Mouse (Mus musculus): ENCODE data around the gene Cacna1c. TPM values are rescaled to one million over a fixed set of nuclear protein-coding genes. Genes with fewer than 3 reads are reported as not detected.

Cacna1c gene
- total RNA-seq, 2 experiments from 2014 or later: 201 to 225 TPM

DNA sequence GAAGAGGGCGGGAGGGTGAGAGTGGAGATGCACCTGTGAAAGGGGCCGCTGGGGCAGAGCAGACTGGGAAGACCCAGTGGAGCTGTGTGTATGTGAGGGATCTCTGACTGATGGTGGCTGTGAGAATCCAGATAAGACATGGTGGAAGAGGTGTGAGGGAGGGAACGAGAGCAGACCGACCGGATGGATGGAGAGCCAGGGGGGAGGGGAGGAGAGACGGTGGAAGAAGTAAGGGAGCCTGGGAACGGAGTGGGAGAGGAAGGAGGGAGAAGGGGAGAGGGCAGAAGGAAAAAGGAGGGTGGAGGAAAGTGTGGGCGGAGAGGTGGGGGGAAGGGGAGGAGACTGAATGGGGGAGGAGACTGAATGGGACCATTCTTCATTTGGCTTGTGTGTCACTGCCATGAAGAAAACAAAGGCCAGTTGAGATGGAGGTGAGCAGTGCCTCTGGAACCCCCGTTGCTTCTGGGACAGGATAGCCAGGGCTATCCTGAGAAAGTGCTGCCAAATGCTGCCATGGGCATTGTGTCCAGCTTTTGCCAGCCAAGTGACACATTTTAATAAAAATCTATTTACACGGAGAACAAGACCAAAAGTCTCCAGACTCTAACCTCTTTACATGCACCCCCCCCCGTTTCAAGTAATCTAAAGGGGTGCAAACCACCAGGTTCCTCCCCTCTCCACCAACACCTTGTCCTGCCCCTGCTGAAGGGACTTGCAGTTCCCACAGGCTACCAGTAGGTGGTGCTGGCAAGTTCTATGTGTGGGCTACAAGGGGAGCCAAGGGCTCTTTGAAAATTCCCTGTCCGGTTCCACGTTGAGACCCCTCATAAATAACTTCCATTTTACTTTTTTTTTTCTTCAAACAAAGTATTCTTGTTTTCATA is 273.6 kb downstream of the Cacna1c start:
- peak; percentile 60 to 87 for DNase-seq

DNA sequence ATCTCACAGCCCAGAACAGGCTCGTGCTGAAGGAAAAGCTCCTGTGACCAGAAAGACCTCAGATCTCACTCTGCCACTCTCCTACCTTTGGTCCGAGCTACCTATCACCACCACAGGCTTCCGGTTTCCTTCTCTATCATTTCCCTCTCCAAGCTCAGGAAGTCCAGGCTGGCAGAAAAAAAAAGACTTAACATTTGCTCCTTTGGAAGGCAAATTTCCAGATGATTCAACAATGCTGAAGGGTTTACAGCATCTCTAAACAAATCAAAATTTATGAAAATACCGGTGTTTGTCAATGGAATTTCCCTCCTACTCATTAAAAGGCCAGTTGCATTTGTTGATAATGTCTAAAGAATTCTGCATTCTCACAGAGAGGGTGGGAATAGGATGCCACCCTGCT is 288.0 kb downstream of the Cacna1c start:
- no peak for DNase-seq

DNA sequence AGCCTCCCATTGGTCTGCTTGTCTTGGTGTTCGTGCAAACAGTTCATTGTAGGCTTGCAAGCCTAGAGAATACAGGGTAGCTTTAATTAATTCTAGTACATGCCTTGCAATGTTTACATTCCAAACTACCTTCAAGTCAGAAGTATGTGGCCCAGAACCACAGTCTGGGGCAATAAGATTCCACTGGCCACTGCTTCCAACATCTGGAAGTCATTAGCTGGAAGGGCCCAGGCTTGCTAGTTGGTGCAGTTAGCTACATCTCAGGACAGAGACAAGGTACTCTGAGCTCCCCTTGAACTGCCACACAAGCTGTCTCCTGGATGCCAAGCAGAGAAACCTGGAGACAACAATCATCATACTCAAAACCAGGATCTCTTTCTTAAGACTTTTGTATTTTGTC is 288.5 kb downstream of the Cacna1c start:
- no peak for DNase-seq

DNA sequence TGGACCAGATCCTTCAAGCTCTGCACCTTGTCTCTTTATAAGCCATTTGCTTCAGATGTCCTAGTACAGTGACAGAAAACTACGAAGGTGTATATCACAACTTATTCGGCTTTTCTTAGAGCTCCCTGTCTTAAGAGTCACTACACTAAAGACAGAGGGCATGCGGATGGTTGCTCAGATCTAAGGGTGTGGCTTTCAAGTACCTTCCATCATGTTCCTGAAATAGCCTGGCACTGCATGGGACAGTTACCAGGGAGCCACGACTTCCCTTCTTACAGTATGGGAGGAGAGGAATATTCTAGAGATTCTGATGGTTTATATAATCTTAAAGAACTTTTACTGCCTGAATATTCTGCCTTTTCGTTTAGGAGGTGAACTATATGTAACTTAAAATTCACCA is 289.3 kb downstream of the Cacna1c start:
- peak in 1 of 2 experiments; percentile 24 for DNase-seq

DNA sequence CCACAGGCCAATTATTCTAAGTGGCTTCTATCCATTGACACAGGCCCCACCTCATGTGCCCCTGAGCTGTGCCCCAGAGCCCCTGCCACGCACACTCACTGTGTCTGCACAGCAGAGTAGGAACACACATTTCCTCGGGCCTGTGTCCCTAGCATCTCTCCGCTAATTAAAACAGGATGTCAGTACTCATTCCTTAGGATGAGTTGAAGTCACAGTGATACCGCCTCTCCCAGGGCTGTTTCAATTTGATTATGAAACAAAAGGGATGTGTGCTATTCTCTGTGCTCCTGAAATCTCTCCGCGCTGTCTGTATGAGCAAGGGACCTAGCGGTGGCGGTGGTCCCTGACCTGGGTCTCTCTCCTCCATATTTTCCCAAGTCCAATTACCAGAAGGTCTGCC is 296.5 kb downstream of the Cacna1c start:
- no peak for DNase-seq

DNA sequence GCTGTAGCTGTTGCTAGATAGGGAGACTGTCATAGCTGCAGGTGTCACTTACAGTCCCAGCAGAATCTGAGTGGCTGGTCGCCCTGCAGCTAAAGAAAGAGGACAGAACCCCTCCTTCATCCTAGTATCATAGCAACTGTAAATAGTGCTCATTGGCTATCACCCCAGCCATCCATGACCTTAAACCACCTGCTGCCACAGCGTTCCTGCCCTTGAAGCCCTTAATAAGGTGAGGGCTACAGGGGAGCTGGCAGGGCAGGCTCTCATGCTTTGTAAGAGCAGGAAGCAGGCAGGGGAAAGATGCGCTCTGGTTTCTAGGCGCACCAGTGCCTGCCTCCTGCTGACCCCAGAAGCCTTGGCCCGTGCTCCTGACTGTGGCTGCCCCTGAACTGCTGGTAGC is 299.1 kb downstream of the Cacna1c start:
- peak; percentile 51 to 71 for DNase-seq

DNA sequence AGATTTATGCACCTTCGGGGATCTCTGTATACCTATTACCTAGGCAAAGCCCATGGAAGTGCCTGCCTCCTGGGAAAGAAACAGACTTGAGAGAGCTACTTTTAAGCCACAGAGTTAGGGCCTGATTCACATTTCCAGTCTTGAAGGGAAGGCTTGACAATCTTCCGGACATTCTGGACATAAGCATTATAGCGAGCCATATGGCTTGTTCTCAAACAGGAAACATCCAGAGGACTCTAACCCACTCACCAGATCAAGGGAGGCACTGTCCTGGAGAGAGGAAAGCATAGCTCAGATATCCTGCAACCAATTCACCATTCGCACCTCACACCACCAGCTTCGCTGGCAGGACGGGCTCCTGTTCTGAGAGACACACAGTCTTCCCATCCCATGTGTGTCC is 302.2 kb downstream of the Cacna1c start:
- no peak for DNase-seq

DNA sequence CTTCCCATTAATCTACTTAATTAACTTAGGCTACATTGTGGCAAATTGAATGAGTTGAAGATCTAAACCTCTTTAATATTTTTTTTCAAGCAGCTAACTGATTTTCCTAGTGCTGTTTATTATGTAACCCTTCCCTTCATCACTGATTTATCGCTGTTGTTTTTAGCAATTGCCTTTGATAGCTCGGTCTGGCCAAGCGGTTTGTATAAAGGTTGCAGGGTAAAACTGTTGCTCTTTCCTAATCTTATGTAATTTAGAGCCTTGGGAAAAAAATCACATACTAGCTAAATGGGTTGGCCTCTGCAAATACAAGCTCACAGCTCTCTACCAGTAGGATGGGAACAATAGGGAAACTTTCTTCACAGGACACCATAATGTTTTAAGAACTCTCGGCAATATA is 306.8 kb downstream of the Cacna1c start:
- no peak for DNase-seq

DNA sequence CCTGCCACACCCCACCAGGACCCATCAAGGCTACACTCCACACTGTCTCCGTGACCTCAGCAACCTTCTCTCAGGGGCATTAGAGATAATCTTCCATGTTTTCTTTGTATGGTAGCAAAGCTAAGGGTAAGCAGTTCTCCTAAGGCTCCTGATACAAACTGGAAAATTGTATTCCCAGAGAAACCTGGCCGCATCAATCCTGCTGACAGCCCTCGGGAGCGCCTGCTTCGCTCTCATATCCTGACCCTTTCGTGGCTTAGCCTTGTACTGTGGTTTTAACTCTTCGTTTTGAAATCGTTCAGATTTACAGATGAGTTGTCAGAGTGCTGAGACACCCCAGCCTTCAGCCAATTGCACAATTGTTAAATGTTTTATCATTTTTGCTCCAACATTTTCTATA is 309.2 kb downstream of the Cacna1c start:
- no peak for DNase-seq

DNA sequence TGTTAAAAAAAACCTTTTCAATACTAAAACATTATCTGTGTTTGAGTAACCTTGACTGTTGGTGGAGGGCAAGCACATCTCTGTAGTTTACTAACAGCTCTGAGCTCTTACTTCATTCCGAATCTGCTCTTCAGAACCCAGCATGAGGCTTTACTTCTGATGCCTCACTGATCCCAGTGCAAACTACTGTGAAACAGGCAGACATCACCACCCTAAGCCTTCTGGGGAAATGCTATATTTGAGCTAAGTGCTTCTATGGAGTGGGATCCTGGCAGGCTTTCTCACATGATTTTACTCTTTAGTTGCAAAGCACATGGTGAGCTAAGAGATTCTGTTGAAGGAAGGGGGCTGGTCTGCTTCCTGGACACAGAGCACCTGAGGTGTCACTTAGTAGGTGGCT is 311.3 kb downstream of the Cacna1c start:
- no peak for DNase-seq

DNA sequence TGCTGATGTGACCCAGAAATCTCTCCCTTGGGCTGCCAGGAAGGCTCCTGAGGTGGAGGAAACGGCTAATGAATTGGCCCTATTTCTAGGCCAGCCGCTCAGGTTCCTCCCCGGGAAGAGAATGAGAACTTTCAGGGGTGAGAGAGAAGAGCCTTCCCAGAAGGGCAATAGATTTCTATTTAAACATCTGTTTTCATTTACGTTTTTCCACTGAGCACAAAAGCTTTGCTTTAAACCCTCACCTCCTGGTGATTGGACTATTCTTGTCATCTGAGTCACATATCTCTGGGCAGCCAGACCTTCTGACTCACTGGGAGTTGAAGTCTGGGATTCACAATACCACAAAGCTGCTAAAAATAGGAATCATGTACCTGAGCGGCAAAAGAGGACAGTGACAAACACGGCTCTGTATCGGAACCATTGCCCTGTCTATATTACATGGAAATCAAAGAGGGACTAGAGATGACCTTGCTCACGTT is 312.1 kb downstream of the Cacna1c start:
- DNase-seq: peak in 1 of 2 experiments; percentile 52

DNA sequence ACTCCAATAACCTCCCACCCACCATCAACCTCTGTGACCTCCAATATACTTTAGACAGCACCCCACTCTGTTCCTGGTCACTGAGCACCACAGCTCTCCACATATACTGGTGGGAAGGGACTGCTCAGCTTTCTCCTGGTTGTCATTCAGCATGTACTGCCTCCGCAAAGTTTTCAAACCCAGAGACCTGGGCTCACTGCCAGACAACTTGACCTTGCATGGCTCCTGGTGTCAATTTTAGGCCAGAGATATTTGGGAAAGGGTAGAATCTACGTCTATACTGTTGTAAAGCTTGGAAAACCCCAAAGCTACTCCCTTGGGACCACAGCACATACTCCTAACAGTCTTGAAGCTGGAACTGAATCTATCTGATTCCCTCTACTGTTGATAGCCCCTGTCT is 320.0 kb downstream of the Cacna1c start:
- peak; percentile 65 to 78 for DNase-seq

DNA sequence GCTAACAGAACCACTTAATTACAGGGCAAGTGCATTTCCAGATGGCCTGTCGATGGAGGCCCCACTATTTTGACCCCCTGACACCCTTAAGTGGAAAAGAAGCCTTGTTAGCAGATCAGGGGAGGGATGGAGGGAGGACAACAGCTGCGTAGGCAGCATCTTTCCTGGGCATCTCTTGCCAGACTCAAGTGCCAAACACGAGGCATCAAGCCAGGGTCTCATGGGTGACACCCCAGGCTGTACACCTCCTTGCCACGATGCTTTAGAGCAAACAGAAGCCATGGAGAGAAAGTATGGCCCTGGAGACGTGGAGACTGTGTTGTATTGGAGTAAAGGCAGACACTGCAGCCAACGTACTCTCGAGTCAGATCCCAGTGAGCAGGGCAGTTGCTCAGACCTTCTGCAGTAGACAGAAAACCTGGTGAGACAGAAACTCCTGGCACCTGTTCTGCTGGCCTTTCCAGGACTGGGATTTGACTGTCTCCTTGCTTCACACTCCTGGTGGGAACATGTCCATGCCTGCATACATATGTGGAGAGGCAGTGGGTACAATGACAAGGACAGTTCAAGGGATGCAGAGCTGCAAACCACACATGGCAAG is 325.9 kb downstream of the Cacna1c start:
- DNase-seq: no peak

DNA sequence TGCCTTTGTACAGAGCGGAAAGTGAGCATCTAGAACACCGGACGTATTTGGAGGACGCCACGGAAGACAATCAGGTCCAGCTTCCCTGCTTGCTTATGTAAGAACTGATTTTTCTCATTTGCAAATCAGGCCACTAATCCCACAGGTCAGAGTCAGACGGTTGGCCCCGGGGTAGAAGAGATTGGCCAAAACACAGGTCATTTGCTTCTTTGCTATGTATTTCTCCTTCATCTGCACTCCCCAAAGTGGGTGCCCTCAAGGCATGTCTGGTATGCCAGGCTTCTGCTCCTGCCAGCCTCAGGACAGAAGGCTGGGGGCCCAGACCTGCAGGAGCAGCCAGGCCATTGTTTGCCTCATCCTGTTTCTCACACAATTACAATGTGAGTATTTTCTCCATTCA is 328.8 kb downstream of the Cacna1c start:
- no peak for DNase-seq

DNA sequence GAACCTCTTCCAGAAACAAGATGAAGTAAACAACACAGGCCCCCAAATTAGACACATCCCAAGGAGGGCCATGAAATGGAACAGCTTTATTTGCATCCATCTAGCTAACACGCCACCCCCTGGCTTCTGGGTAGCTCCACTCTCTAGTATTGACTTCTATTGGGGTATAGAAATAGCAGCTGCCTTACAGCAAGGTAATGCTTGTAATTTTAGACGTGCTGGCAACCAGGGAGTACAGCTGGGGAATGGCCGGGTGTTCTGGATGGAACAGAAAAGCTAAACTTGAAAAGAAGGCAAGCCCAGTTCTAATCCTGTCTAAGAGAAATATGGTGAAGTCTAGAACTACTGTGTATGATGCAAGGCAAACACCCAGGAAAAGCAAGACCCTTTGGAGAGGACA is 329.3 kb downstream of the Cacna1c start:
- peak in 1 of 2 experiments; percentile 11 for DNase-seq

DNA sequence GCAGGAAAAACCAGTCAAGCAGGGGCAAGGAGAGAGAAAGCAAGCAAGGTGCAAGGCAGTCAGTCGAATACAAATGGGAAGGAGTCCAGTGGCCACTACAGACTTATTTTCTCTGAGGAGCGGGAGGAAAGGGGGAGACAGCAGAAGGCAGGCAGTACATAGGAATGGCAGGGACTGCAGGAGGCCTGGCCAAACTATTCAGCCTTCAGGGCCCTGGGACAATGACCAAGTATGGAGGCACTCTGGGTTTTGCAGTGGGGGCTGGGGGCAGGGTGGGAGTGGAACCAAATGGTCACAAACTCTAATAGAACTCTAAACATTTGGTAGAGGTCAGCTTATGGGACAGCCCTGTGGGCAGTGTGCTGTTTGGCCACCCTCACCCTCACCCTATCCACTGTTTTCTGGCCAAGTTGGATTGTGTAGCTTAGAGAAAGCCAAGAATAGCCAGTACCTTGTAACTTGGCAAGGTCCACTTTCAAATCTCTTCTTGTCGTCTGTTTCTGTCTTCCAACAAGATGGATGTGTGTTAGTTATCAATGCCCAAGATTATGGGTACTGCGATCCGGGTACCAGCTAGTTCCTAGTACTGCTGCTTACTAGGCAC is 330.3 kb downstream of the Cacna1c start:
- peak; percentile 43 to 45 for DNase-seq

DNA sequence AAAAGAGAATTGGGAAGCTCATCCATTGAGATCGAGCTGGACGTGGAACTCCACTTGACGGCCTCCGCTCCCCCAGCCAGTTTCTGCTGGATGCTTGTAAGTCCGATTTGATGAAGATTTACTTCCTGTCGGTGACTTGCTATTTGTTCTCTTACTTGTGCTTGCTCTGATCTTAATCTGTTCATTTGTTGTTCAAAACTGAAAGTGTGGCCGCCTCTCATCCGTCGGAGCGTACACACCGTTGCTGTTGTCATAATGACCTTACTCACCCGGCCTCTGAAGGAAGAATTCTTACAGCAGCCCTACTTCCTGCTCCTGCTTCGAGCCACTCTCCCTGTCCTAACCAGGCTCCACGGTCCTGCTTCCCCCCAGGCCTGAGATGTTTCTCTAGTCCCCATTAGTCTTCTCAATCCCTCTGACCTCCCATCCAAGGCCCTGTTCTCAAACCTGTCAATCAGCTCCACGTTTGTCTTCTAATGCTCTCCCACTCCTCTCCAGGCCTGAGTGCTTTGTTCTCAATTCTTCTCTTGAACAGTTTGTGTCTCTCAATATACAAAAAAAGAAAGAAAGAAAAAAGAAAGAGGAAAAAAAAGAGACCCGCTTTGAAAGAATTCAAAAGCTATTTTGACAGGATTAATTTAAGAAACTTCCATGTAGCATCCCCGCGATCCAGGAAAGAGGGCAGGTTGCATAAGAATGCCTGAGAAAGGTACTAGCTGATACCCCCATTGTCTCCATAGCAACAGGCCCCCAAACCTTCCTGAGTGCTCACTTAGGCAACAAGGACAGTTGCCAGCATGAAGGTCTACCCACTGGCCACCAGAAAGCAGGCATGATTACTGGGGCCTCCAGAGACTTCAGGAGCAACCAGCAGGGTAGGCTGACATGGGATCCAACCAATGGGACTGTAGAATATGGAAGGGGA is 331.3 kb downstream of the Cacna1c start:
- no peak for DNase-seq

DNA sequence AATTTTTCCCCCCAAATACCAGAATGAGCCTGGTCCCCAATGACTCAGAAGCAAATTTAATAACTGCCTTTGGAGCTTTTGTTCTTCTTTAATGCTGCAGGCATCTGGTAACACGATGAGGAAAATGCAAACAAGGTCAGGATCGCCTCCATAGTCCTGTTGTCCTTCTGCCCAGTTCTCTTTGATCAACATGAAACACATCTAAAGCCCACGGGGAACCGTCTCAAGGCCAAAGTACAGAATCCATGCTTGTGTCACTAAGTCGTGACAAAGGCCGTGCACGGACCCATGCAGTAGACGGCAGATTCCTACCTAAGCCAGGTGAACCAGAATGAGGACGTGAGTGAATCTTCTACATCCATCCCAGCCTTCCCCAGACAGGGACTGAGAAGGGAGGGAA is 333.5 kb downstream of the Cacna1c start:
- no peak for DNase-seq

DNA sequence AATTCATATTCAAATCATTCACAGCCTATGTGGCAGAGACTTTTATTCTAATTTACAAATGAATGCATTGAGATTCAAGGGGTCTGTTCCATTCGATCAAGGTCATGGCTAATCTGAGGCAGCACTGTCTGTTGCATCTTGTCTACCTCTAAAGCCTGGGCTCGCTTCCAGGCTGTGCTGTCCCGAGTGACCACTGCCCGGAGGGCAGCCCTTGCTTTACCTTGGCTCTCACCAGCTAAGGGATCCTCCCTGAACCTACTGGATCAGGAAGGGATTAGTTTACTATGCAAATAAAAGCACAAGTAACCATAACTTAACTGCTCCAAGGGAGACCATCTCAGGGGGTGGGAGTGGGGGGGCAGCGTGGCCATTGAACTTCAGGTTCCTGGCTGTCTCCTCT is 334.1 kb downstream of the Cacna1c start:
- DNase-seq: no peak

DNA sequence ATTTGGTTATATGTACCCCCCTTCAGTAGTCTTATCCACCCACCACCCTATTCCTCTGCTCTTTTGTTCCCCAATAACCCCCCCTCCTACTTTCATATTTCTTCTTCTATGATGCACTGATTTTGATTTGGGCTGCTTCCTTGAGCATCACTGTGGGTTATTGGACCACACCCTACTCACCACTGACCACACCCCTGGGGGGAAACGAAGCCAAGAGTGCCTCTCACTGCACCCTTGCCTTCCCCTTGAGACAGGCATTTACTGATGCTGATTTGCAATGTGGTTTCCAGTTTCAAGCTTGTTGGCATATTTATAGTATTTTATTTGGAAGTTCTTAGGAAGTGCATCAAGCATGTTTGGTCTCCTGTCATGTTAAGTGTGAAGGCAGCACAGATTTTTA is 337.8 kb downstream of the Cacna1c start:
- DNase-seq: no peak

DNA sequence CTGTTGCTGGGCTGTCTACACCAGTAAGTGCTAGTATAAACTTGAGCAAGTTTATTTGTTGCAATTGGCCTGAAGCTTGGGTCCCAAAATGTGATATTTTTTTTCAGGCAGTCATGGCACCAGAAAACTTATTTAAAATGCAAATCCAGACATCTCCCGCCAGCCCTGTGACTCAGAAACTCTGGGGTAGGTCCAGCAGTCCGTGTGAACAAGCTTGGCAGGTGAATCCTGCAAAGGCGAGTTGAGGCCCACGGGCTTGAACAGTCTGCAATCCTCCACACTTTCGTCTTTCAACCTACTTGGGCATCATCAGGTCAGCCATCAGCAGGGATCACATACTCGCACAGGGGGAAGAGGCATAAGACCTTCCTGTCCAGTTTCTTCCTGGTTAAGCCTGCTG is 344.1 kb downstream of the Cacna1c start:
- DNase-seq: no peak

DNA sequence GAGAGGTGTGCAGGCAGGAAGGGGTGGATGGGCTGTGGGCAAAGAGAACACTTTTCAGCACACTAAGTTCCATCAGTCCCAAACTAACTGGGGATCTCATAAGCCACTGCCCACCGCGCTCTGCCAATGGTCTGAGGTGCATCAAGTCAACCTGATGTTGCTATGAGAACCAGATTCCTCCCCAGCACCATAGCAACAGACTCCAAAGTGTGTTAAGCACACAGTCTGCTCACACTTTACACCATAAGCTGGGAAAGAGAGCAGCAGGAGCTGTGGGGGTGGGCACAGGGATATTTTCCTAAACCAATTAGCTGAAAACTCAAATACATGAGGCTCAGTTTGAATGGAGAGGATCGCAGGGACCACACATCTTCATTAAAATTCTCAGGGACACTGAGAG is 345.1 kb downstream of the Cacna1c start:
- no peak for DNase-seq
